Mouse (Mus musculus) yolk sac, embryonic 10.5 days (tissue): ENCODE measurements around the gene Isg15.

Experiments used
- DNase-seq: peaks from one replicate; pipeline ENCODE4 v3.0.0-alpha.2; 2017; ENCODE audit warnings: low spot score

Isg15 gene

GRCm38 (mm10) chr4:156166477-156166876 lies 34.1 kb downstream of the Isg15 start:
- no peak for DNase-seq

GRCm38 (mm10) chr4:156154771-156155170 lies 45.8 kb downstream of the Isg15 start:
- DNase-seq, result no peak

- peak; percentile 61 for DNase-seq
Measured at GRCm38 (mm10) chr4:156150887-156151286, 49.7 kb downstream of the Isg15 start.
